Mouse (Mus musculus): ENCODE measurements at regions not wholly inside any gene's neighbourhood (a gene's known extent, or its start where the extent isn't known, plus 50 kb on each side); places are given as distances from the start of the nearest gene placed in this dataset.

- DNase-seq (ENCODE audit: low spot score) = no peak
Observed at GRCm38 (mm10) chr12:106872966-106873730, 615.3 kb upstream of the 3110018I06Rik start.

GRCm38 (mm10) chr12:106890319-106890718, 598.1 kb upstream of the 3110018I06Rik start:
- DNase-seq (ENCODE audit: low spot score) = no peak

GRCm38 (mm10) chr12:106894061-106894460, 594.4 kb upstream of the 3110018I06Rik start:
- DNase-seq (ENCODE audit: low spot score) = no peak

- no peak for DNase-seq (ENCODE audit: low spot score)
Observed at GRCm38 (mm10) chr12:106904202-106904601, 584.2 kb upstream of the 3110018I06Rik start.

GRCm38 (mm10) chr12:106912782-106913181, 575.6 kb upstream of the 3110018I06Rik start:
- DNase-seq (ENCODE audit: low spot score) = no peak

- no peak for DNase-seq (ENCODE audit: low spot score)
Observed at GRCm38 (mm10) chr12:106922571-106922991, 565.9 kb upstream of the 3110018I06Rik start.

- DNase-seq (ENCODE audit: low spot score) = no peak
Observed at GRCm38 (mm10) chr12:106928389-106928788, 560.0 kb upstream of the 3110018I06Rik start.

- no peak for DNase-seq (ENCODE audit: low spot score)
Observed at GRCm38 (mm10) chr12:106929161-106929560, 559.3 kb upstream of the 3110018I06Rik start.

GRCm38 (mm10) chr12:106931591-106931990, 556.8 kb upstream of the 3110018I06Rik start:
- DNase-seq (ENCODE audit: low spot score) = no peak

- no peak for DNase-seq (ENCODE audit: low spot score)
Observed at GRCm38 (mm10) chr12:106939381-106939780, 549.1 kb upstream of the 3110018I06Rik start.

- no peak for DNase-seq (ENCODE audit: low spot score)
Observed at GRCm38 (mm10) chr12:106943874-106944273, 544.6 kb upstream of the 3110018I06Rik start.

- no peak for DNase-seq (ENCODE audit: low spot score)
Observed at GRCm38 (mm10) chr12:106952621-106953020, 535.8 kb upstream of the 3110018I06Rik start.

GRCm38 (mm10) chr12:106955778-106956177, 532.7 kb upstream of the 3110018I06Rik start:
- DNase-seq (ENCODE audit: low spot score) = peak; percentile 5

- no peak for DNase-seq (ENCODE audit: low spot score)
Observed at GRCm38 (mm10) chr12:106956266-106956665, 532.2 kb upstream of the 3110018I06Rik start.

GRCm38 (mm10) chr12:106961991-106962390, 526.4 kb upstream of the 3110018I06Rik start:
- no peak for DNase-seq (ENCODE audit: low spot score)

- DNase-seq (ENCODE audit: low spot score) = no peak
Observed at GRCm38 (mm10) chr12:106963762-106964161, 524.7 kb upstream of the 3110018I06Rik start.

GRCm38 (mm10) chr12:106969873-106970272, 518.6 kb upstream of the 3110018I06Rik start:
- no peak for DNase-seq (ENCODE audit: low spot score)

- DNase-seq (ENCODE audit: low spot score) = no peak
Observed at GRCm38 (mm10) chr12:106992421-106992820, 496.0 kb upstream of the 3110018I06Rik start.

- no peak for DNase-seq (ENCODE audit: low spot score)
Observed at GRCm38 (mm10) chr12:106993011-106993410, 495.4 kb upstream of the 3110018I06Rik start.

- peak; percentile 1 for DNase-seq (ENCODE audit: low spot score)
Observed at GRCm38 (mm10) chr12:107010995-107011786, 477.2 kb upstream of the 3110018I06Rik start.

- no peak for DNase-seq (ENCODE audit: low spot score)
Observed at GRCm38 (mm10) chr12:107016801-107017200, 471.6 kb upstream of the 3110018I06Rik start.

- no peak for DNase-seq (ENCODE audit: low spot score)
Observed at GRCm38 (mm10) chr12:107021806-107022205, 466.6 kb upstream of the 3110018I06Rik start.

GRCm38 (mm10) chr12:107026821-107027220, 461.6 kb upstream of the 3110018I06Rik start:
- no peak for DNase-seq (ENCODE audit: low spot score)
